Mouse (Mus musculus) left cerebral cortex, adult 9 months (tissue): ENCODE data around the gene Hoxb9.
A peak's percentile ranks its signal among the peaks of the same experiment; 100 is the strongest.

ENCODE experiments used
- DNase-seq, 2 experiments: peaks; one replicate each; pipeline ENCODE4 v3.0.0; 2022; ENCODE audit warnings: low spot score in 2 of 2

The Hoxb9 gene

GRCm38 (mm10) chr11:96298895-96299667 is 27.8 kb downstream of the Hoxb9 start:
- no peak for DNase-seq

GRCm38 (mm10) chr11:96299781-96300180 is 28.5 kb downstream of the Hoxb9 start:
- no peak for DNase-seq

- DNase-seq: no peak
Observed at GRCm38 (mm10) chr11:96300354-96301063, 29.3 kb downstream of the Hoxb9 start.

GRCm38 (mm10) chr11:96301064-96301431 is 29.8 kb downstream of the Hoxb9 start:
- no peak for DNase-seq

GRCm38 (mm10) chr11:96301837-96302236 is 30.6 kb downstream of the Hoxb9 start:
- DNase-seq: peak; percentile 11 to 31

GRCm38 (mm10) chr11:96302381-96303150 is 31.3 kb downstream of the Hoxb9 start:
- DNase-seq: no peak

- DNase-seq: peak in 1 of 2 experiments; percentile 13
Observed at GRCm38 (mm10) chr11:96303151-96304099, 32.2 kb downstream of the Hoxb9 start, which contains the start of gene Hoxb5. TSS of gene Hoxb5 (plus strand) at chr11:96303336.

GRCm38 (mm10) chr11:96304381-96305195 is 33.3 kb downstream of the Hoxb9 start:
- DNase-seq: no peak

- DNase-seq: no peak
Observed at GRCm38 (mm10) chr11:96305505-96306182, 34.4 kb downstream of the Hoxb9 start.

GRCm38 (mm10) chr11:96306183-96306907 is 35.1 kb downstream of the Hoxb9 start:
- DNase-seq: no peak

- DNase-seq: no peak
Observed at GRCm38 (mm10) chr11:96306908-96307269, 35.6 kb downstream of the Hoxb9 start.

GRCm38 (mm10) chr11:96308763-96309162 is 37.5 kb downstream of the Hoxb9 start:
- no peak for DNase-seq

GRCm38 (mm10) chr11:96309288-96309687 is 38.0 kb downstream of the Hoxb9 start:
- no peak for DNase-seq

GRCm38 (mm10) chr11:96310183-96310938 is 39.1 kb downstream of the Hoxb9 start:
- DNase-seq: no peak

- DNase-seq: no peak
Observed at GRCm38 (mm10) chr11:96311097-96311496, 39.8 kb downstream of the Hoxb9 start.

- DNase-seq: no peak
Observed at GRCm38 (mm10) chr11:96311520-96312417, 40.5 kb downstream of the Hoxb9 start.

GRCm38 (mm10) chr11:96313134-96313533 is 41.9 kb downstream of the Hoxb9 start:
- DNase-seq: no peak
